Comparison of ENCODE assay signal across 9 mouse cellular contexts in genomic region chr13:37801101-37802075, GRCm38 (mm10). TPM values are rescaled to one million over a fixed set of nuclear protein-coding genes. Genes with fewer than 3 reads are reported as not detected.
DNase-seq lines count a peak whose midpoint lies in the region; ATAC-seq and TF ChIP-seq lines count a peak whose summit lies in the region.
"Had no signal": no experiment of that assay in that cellular context is flagged by ENCODE, and none has a peak within 500 bp of the region (broad histone marks: within the 10 kb centered on the region; RNA-seq: fewer than 3 reads in every experiment).

No protein-coding gene starts in this region.

- no peaks in the 10 kb centered on the region for H3K79me2 ChIP-seq in MEL (ENCODE audit: control insufficient read depth, insufficient read depth, low read length, poor library complexity)

- no peaks in the 10 kb centered on the region for H3K9me3 ChIP-seq in MEL (replicated peaks; ENCODE audit: insufficient read depth, low read length)
- H3K9me3 ChIP-seq in liver, embryonic 14.5 days (ENCODE audit: control insufficient read depth, low read length) = no peaks in the 10 kb centered on the region
- H3K9me3 ChIP-seq: hindbrain, embryonic 13.5 days; limb, embryonic 15.5 days had no signal

- TF ChIP-seq EP300 in MEL (IDR thresholded peaks at IDR 0.05; ENCODE audit: low read depth in 1 of 2, low read length in 2 of 2) = no peak
- TF ChIP-seq EP300 in liver, embryonic 14.5 days (IDR thresholded peaks at IDR 0.05; ENCODE audit: low read depth) = no peak

- 14% methylated on average over 11 of the region's 11 CpGs for WGBS in liver, embryonic 14.5 days (ENCODE audit: insufficient replicate concordance)

- ATAC-seq in liver, embryonic 14.5 days (ENCODE audit: insufficient read depth) = peak; percentile 41; the same call in 1 of the 2 replicates

- peak; percentile 72 for DNase-seq in CD4-positive helper T cell, adult 2 months (ENCODE audit: low read depth, low spot score)
- DNase-seq in MEL (ENCODE audit: low read depth, low spot score) = peak; percentile 85
- DNase-seq in liver, embryonic 14.5 days (ENCODE audit: low read depth in 3 of 3, low spot score in 3 of 3) = no peak
- peak; percentile 45 to 67 for DNase-seq in spleen, postnatal 4 days (ENCODE audit: low spot score in 2 of 2)
- DNase-seq in kidney, postnatal 10 days = no peak
- no peak for DNase-seq in c-Kit-positive CD71-positive TER-119-positive erythroid progenitor cells, embryonic 14.5 days (ENCODE audit: low spot score)
- DNase-seq in ovary, adult 18-20 months (ENCODE audit: low spot score) = no peak

- no peak for TF ChIP-seq CTCF in MEL (IDR thresholded peaks at IDR 0.05 in 2 of 3, conservative IDR thresholded peaks at IDR 0.05 in 1 of 3; ENCODE audit: control insufficient read depth in 1 of 3, insufficient read depth in 1 of 3, low read depth in 2 of 3, low read length in 3 of 3, poor library complexity in 1 of 3, severe bottlenecking in 1 of 3)
- TF ChIP-seq CTCF in liver, embryonic 14.5 days (IDR thresholded peaks at IDR 0.05; ENCODE audit: low read depth) = no peak

- no peak for TF ChIP-seq RAD21 in MEL (IDR thresholded peaks at IDR 0.05; ENCODE audit: low read depth, low read length)

- peaks cover 7 to 12% of the 10 kb centered on the region in 2 experiments for H3K4me1 ChIP-seq in MEL (ENCODE audit: control insufficient read depth in 1 of 2, insufficient read depth in 2 of 2, low read length in 2 of 2)
- H3K4me1 ChIP-seq in liver, embryonic 14.5 days (replicated peaks; ENCODE audit: control insufficient read depth in 2 of 2, insufficient read depth in 2 of 2, low read length in 1 of 2) = peaks cover 7 to 22% of the 10 kb centered on the region in 2 experiments
- H3K4me1 ChIP-seq: limb, embryonic 15.5 days had no signal

- H3K36me3 ChIP-seq in MEL (ENCODE audit: control insufficient read depth in 1 of 2, insufficient read depth in 2 of 2, low read length in 2 of 2) = peaks cover 0 to 16% of the 10 kb centered on the region in 2 experiments; a peak in 2 of 4 replicates
- H3K36me3 ChIP-seq in liver, embryonic 14.5 days (replicated peaks; ENCODE audit: control insufficient read depth, insufficient read depth, low read depth) = no peaks in the 10 kb centered on the region
- H3K36me3 ChIP-seq: hindbrain, embryonic 13.5 days; limb, embryonic 15.5 days had no signal

- peak overlapping the region; percentile 15 for H3K27ac ChIP-seq in MEL (ENCODE audit: control insufficient read depth, low read depth, low read length)
- H3K27ac ChIP-seq in liver, embryonic 14.5 days = no peak overlapping the region
- H3K27ac ChIP-seq: hindbrain, embryonic 13.5 days; limb, embryonic 15.5 days had no signal

- H3K27me3 ChIP-seq in MEL (ENCODE audit: control insufficient read depth in 1 of 2, insufficient read depth in 2 of 2, low read length in 2 of 2) = no peaks in the 10 kb centered on the region
- no peaks in the 10 kb centered on the region for H3K27me3 ChIP-seq in liver, embryonic 14.5 days (ENCODE audit: control insufficient read depth, insufficient read depth, low read length)
- H3K27me3 ChIP-seq: hindbrain, embryonic 13.5 days; limb, embryonic 15.5 days had no signal

- no peak for TF ChIP-seq POLR2A in MEL (IDR thresholded peaks at IDR 0.05; ENCODE audit: control insufficient read depth in 1 of 2, insufficient read depth in 1 of 2, low read depth in 1 of 2, low read length in 2 of 2, poor library complexity in 1 of 2)

- H3K4me3 ChIP-seq in MEL (ENCODE audit: control insufficient read depth in 1 of 2, insufficient read depth in 1 of 2, low read depth in 2 of 2, low read length in 2 of 2) = peak overlapping the region; percentile 9 to 33; a peak in 3 of 4 replicates
- H3K4me3 ChIP-seq in liver, embryonic 14.5 days (ENCODE audit: insufficient read depth in 1 of 2, low read depth in 2 of 2, low read length in 2 of 2) = peak overlapping the region in 1 of 2 experiments; percentile 16; a peak in 2 of 4 replicates
- H3K4me3 ChIP-seq: hindbrain, embryonic 13.5 days; limb, embryonic 15.5 days had no signal

- peak overlapping the region; percentile 46 for H3K9ac ChIP-seq in MEL (ENCODE audit: control insufficient read depth, low read depth, low read length, poor library complexity, severe bottlenecking)
- peak overlapping the region; percentile 31 for H3K9ac ChIP-seq in liver, embryonic 14.5 days (replicated peaks)
- H3K9ac ChIP-seq: hindbrain, embryonic 13.5 days; limb, embryonic 15.5 days had no signal

- H3K4me2 ChIP-seq in liver, embryonic 14.5 days (ENCODE audit: low read depth) = peak overlapping the region; percentile 60
- H3K4me2 ChIP-seq: hindbrain, embryonic 13.5 days; limb, embryonic 15.5 days had no signal

TF ChIP-seq in MEL, 35 proteins besides CTCF, POLR2A, EP300 and RAD21:
- TF ChIP-seq MAFK (IDR thresholded peaks at IDR 0.05; ENCODE audit: borderline replicate concordance, low read depth, low read length) (no peak), KAT2A (conservative IDR thresholded peaks at IDR 0.05; ENCODE audit: low read depth, low read length) (no peak), BHLHE40 (IDR thresholded peaks at IDR 0.05; ENCODE audit: borderline replicate concordance, low read depth, low read length) (no peak), USF2 (IDR thresholded peaks at IDR 0.05; ENCODE audit: borderline replicate concordance in 1 of 2, insufficient read depth in 1 of 2, low read depth in 1 of 2, low read length in 2 of 2) (no peak), GABPA (IDR thresholded peaks at IDR 0.05; ENCODE audit: low read depth, low read length) (no peak), MYB (IDR thresholded peaks at IDR 0.05; ENCODE audit: low read depth, low read length) (no peak), ZMIZ1 (IDR thresholded peaks at IDR 0.05; ENCODE audit: low read depth, low read length) (no peak), UBTF (IDR thresholded peaks at IDR 0.05; ENCODE audit: borderline replicate concordance, insufficient read depth, low read depth, low read length) (no peak), ZNF384 (IDR thresholded peaks at IDR 0.05; ENCODE audit: low read depth, low read length) (peak; percentile 87), TBP (IDR thresholded peaks at IDR 0.05; ENCODE audit: low read depth, low read length) (0 out of 2 replicates have a peak, but pooled peaks have one; percentile 41), MXI1 (IDR thresholded peaks at IDR 0.05; ENCODE audit: low read depth, low read length) (no peak), E2F4 (IDR thresholded peaks at IDR 0.05; ENCODE audit: borderline replicate concordance, low read depth, low read length) (no peak), NRF1 (IDR thresholded peaks at IDR 0.05; ENCODE audit: insufficient read depth, low read depth, low read length, poor library complexity, severe bottlenecking) (no peak), GATA1 (IDR thresholded peaks at IDR 0.05; ENCODE audit: low read depth, low read length) (peak; percentile 62), CHD1 (IDR thresholded peaks at IDR 0.05; ENCODE audit: low read depth, low read length) (no peak), RCOR1 (IDR thresholded peaks at IDR 0.05; ENCODE audit: low read depth, low read length) (0 out of 2 replicates have a peak, but pooled peaks have one; percentile 15), MAX (IDR thresholded peaks at IDR 0.05; ENCODE audit: low read length) (no peak), TAL1 (IDR thresholded peaks at IDR 0.05; ENCODE audit: low read length) (no peak), MEF2A (IDR thresholded peaks at IDR 0.05; ENCODE audit: extremely low read depth, insufficient replicate concordance, low read depth, low read length, poor library complexity, severe bottlenecking) (no peak), ZC3H11A (IDR thresholded peaks at IDR 0.05; ENCODE audit: low read depth, low read length) (no peak), ETS1 (IDR thresholded peaks at IDR 0.05; ENCODE audit: low read depth, low read length) (peak; percentile 9; the same call in 1 of the 2 replicates), ZKSCAN1 (IDR thresholded peaks at IDR 0.05; ENCODE audit: low read depth, low read length) (no peak), HCFC1 (IDR thresholded peaks at IDR 0.05; ENCODE audit: low read depth, low read length) (0 out of 2 replicates have a peak, but pooled peaks have one; percentile 31), MAZ (IDR thresholded peaks at IDR 0.05; ENCODE audit: low read depth, low read length) (no peak), POLR2AphosphoS2 (IDR thresholded peaks at IDR 0.05; ENCODE audit: low read length) (no peak), ELF1 (IDR thresholded peaks at IDR 0.05; ENCODE audit: low read depth, low read length) (0 out of 2 replicates have a peak, but pooled peaks have one; percentile 36), USF1 (IDR thresholded peaks at IDR 0.05; ENCODE audit: low read depth, low read length) (no peak), MYC (IDR thresholded peaks at IDR 0.05; ENCODE audit: low read depth, low read length) (no peak), JUND (IDR thresholded peaks at IDR 0.05; ENCODE audit: low read depth, low read length) (no peak), NELFE (IDR thresholded peaks at IDR 0.05; ENCODE audit: low read depth, low read length) (0 out of 2 replicates have a peak, but pooled peaks have one; percentile 7), SMC3 (IDR thresholded peaks at IDR 0.05; ENCODE audit: low read depth, low read length) (no peak), CHD2 (IDR thresholded peaks at IDR 0.05; ENCODE audit: low read length) (no peak), TCF12 (IDR thresholded peaks at IDR 0.05; ENCODE audit: low read depth, low read length) (no peak), POLR2AphosphoS5 (IDR thresholded peaks at IDR 0.05; ENCODE audit: borderline replicate concordance, low read depth, low read length) (no peak), SIN3A (IDR thresholded peaks at IDR 0.05; ENCODE audit: low read length) (0 out of 2 replicates have a peak, but pooled peaks have one; percentile 2)

RNA-seq across cellular contexts. Expression of gene Rreb1, which starts 23.2 kb away (rescaled TPM):
- 8.1 and 10.4 TPM in 2 replicates for total RNA-seq in MEL (2012; rRNA removed)
- 10 to 100 TPM in 1 of 2 experiments, not detected in 1; 34.0 TPM for polyA plus RNA-seq in MEL (2012; ENCODE audit: insufficient read depth in 1 of 2, insufficient read length in 2 of 2, low read depth in 1 of 2, low replicate concordance in 2 of 2, missing spikeins in 1 of 2)
- polyA plus RNA-seq in liver, embryonic 14.5 days (2012; rRNA removed) = 4.8 and 5.4 TPM in 2 replicates
- 5.4 TPM in 2 replicates for polyA plus RNA-seq in liver, embryonic 14.5 days (2014; fragmentation: Nextera tagmentation; extraction: Ambion mirVana)

Comparison
In these comparisons a context has a peak if more than half of its experiments do, and no peak if none do; other contexts are left out.
1. DNase-seq: peak in CD4-positive helper T cell, adult 2 months (single experiment), MEL (single experiment) and spleen, postnatal 4 days (2 of 2); none in liver, embryonic 14.5 days (0 of 3), kidney, postnatal 10 days (single experiment), c-Kit-positive CD71-positive TER-119-positive erythroid progenitor cells, embryonic 14.5 days (single experiment) and ovary, adult 18-20 months (single experiment).